Mouse (Mus musculus): ENCODE measurements at regions not wholly inside any gene's neighbourhood (a gene's known extent, or its start where the extent isn't known, plus 50 kb on each side); places are given as distances from the start of the nearest gene placed in this dataset.

DNA sequence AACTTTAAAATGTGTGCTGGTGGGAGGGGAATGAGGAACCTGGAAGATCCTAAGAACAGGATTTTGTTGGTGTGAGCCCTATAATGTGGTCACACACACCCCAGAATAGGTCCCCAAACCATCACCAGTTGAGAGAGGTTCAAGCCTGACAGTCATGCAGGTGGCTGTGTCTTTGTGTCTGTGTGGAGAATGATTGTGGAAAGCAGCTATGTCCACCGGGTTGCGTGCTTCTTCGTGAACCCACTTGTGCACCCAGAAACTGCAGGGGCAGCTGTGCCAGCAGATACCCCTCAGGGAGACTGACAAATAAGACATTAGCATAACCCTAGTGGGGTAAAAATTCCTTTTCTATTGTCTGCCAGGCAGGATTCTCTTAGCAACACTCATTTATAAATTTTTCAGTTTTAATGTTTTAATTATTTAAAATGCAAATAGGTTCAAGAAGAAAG, 266.8 kb upstream of the Irx4 start:
- no peak for TF ChIP-seq CTCF (IDR thresholded peaks at IDR 0.05; ENCODE audit: extremely low read depth, insufficient read depth, insufficient read length, insufficient replicate concordance)
- no peak for TF ChIP-seq POLR2A (IDR thresholded peaks at IDR 0.05; ENCODE audit: low read depth, low read length)
